Mouse (Mus musculus) lung, embryonic 14.5 days (tissue): ENCODE measurements around the gene Olah. TPM values are rescaled to one million over a fixed set of nuclear protein-coding genes. Genes with fewer than 3 reads are reported as not detected.

Source experiments
- ATAC-seq: fragments of 200-750 bp; cut with Nextera tagmentation; 2 replicates; pipeline ENCODE4 v1.8.0; 2017; ENCODE audit warnings: mild to moderate bottlenecking, moderate TSS enrichment, moderate library complexity; ENCODE audit not compliant: insufficient read depth
- DNase-seq: peaks from one replicate; pipeline ENCODE4 v3.0.0-alpha.2; 2015
- H3K27ac ChIP-seq: fragments of 300-500 bp; sonication (generic); 2 replicates; pipeline ENCODE4 v1.5.1; 2014; ENCODE audit warnings: low read depth, mild to moderate bottlenecking, moderate library complexity
- H3K27me3 ChIP-seq: fragments of 300-500 bp; sonication (generic); 2 replicates; pipeline ENCODE4 v1.6.1; 2014; ENCODE audit warnings: low read length, control low read depth; ENCODE audit not compliant: insufficient read depth
- H3K36me3 ChIP-seq: fragments of 300-500 bp; sonication (generic); 2 replicates; pipeline ENCODE4 v1.6.1; 2014; ENCODE audit warnings: control low read depth; ENCODE audit not compliant: insufficient read depth
- H3K4me1 ChIP-seq: fragments of 300-500 bp; sonication (generic); 2 replicates; pipeline ENCODE4 v1.6.1; 2014; ENCODE audit warnings: antibody characterized with exemption, control low read depth; ENCODE audit not compliant: insufficient read depth
- H3K4me2 ChIP-seq: fragments of 300-500 bp; sonication (generic); 2 replicates; pipeline ENCODE4 v1.6.1; 2014; ENCODE audit warnings: mild to moderate bottlenecking
- H3K4me3 ChIP-seq: fragments of 300-500 bp; sonication (generic); 2 replicates; pipeline ENCODE4 v1.5.1; 2014; ENCODE audit warnings: low read depth, low read length
- H3K9ac ChIP-seq: fragments of 300-500 bp; sonication (generic); 2 replicates; pipeline ENCODE4 v1.6.1; 2014
- H3K9me3 ChIP-seq: fragments of 300-500 bp; sonication (generic); 2 replicates; pipeline ENCODE4 v1.6.1; 2016; ENCODE audit warnings: low read depth, low read length, control low read depth
- CTCF ChIP-seq: IDR thresholded peaks from 2 replicates; pipeline ENCODE4 v1.5.1; 2016; ENCODE audit warnings: antibody characterized with exemption, low read depth
- WGBS: fragments of 180-500 bp; shearing (Covaris S2); extraction: QIAGEN DNeasy Blood & Tissue Kit; methylation state at CpG from one replicate; pipeline ENCODE4 v1.1.7; 2014; 5-methylcytosine and 5-hydroxymethylcytosine counted together
- polyA plus RNA-seq: library from polyadenylated mRNA; unstranded; fragments of >200 nt; fragmentation: Nextera tagmentation; extraction: Ambion mirVana; gene quantifications from 2 replicates; pipeline ENCODE4 v1.2.1, GENCODE M21; 2014

Olah gene
- polyA plus RNA-seq, 1 experiment from 2014 or later = not detected

GRCm38 (mm10) chr2:3355793-3356192 is 41.2 kb downstream of the Olah start:
- no peak overlapping the region for H3K4me3 ChIP-seq
- WGBS = 80% methylated on average over 8 of the region's 8 CpGs
- H3K4me2 ChIP-seq = no peak overlapping the region
- ATAC-seq (no peak), DNase-seq (no peak)
- H3K9ac ChIP-seq = no peak overlapping the region
- H3K36me3 ChIP-seq = no peaks in the 10 kb centered on the region
- H3K27ac ChIP-seq = no peak overlapping the region
- no peaks in the 10 kb centered on the region for H3K27me3 ChIP-seq
- H3K4me1 ChIP-seq = no peaks in the 10 kb centered on the region
- no peak for TF ChIP-seq CTCF
- no peaks in the 10 kb centered on the region for H3K9me3 ChIP-seq

GRCm38 (mm10) chr2:3353160-3353559 is 43.9 kb downstream of the Olah start:
- TF ChIP-seq CTCF = no peak
- ATAC-seq = no peak

GRCm38 (mm10) chr2:3348919-3349318 is 48.1 kb downstream of the Olah start:
- peak; percentile 73 for DNase-seq
- 12% methylated on average over 3 of the region's 3 CpGs for WGBS
- TF ChIP-seq CTCF = peak; percentile 77

More at GRCm38 (mm10) chr2:3353160-3353559, 43.9 kb downstream of the Olah start:
- DNase-seq = no peak
- Histone ChIP-seq H3K27me3 (no peaks in the 10 kb centered on the region), H3K4me3 (no peak overlapping the region), H3K4me1 (no peaks in the 10 kb centered on the region), H3K4me2 (no peak overlapping the region), H3K27ac (no peak overlapping the region), H3K9ac (no peak overlapping the region), H3K9me3 (no peaks in the 10 kb centered on the region), H3K36me3 (no peaks in the 10 kb centered on the region)

GRCm38 (mm10) chr2:3348422-3348821 is 48.6 kb downstream of the Olah start:
- no peaks in the 10 kb centered on the region for H3K9me3 ChIP-seq
- DNase-seq (no peak), ATAC-seq (no peak)
- H3K9ac ChIP-seq = no peak overlapping the region
- no peak for TF ChIP-seq CTCF
- H3K36me3 ChIP-seq = no peaks in the 10 kb centered on the region
- H3K27me3 ChIP-seq = no peaks in the 10 kb centered on the region
- H3K4me3 ChIP-seq = no peak overlapping the region
- H3K4me1 ChIP-seq = no peaks in the 10 kb centered on the region
- WGBS = 74% methylated on average over 4 of the region's 4 CpGs
- no peak overlapping the region for H3K27ac ChIP-seq
- H3K4me2 ChIP-seq = no peak overlapping the region

More at GRCm38 (mm10) chr2:3348919-3349318, 48.1 kb downstream of the Olah start:
- Histone ChIP-seq H3K9ac (no peak overlapping the region), H3K27me3 (no peaks in the 10 kb centered on the region), H3K4me1 (no peaks in the 10 kb centered on the region), H3K9me3 (no peaks in the 10 kb centered on the region), H3K4me3 (no peak overlapping the region), H3K4me2 (no peak overlapping the region), H3K27ac (no peak overlapping the region), H3K36me3 (no peaks in the 10 kb centered on the region)
- ATAC-seq = no peak

- Histone ChIP-seq H3K4me2 (peak within 1 kb of the TSS; percentile 57), H3K9ac (no peak within 1 kb of the TSS), H3K27ac (no peak within 1 kb of the TSS), H3K27me3 (peaks cover 12% of the 10 kb centered on the region), H3K4me1 (peaks cover 9% of the 10 kb centered on the region; the same call in 1 of the 2 replicates), H3K9me3 (no peaks in the 10 kb centered on the region), H3K4me3 (peak within 1 kb of the TSS; percentile 18), H3K36me3 (no peaks in the 10 kb centered on the region)
- 5% methylated on average over 20 of the region's 20 CpGs for WGBS
- peak; percentile 68 for DNase-seq
- ATAC-seq = no peak
- TF ChIP-seq CTCF = no peak
Observed at GRCm38 (mm10) chr2:3335611-3336301, 61.3 kb downstream of the Olah start, which contains the start of gene Acbd7. Acbd7 (plus strand) TSS chr2:3336168.

GRCm38 (mm10) chr2:3333761-3334160 is 63.2 kb downstream of the Olah start:
- Histone ChIP-seq H3K4me2 (no peak overlapping the region), H3K27me3 (peaks cover 12% of the 10 kb centered on the region), H3K4me3 (no peak overlapping the region), H3K27ac (no peak overlapping the region), H3K36me3 (peaks cover 14% of the 10 kb centered on the region), H3K4me1 (peaks cover 9% of the 10 kb centered on the region; the same call in 1 of the 2 replicates), H3K9me3 (no peaks in the 10 kb centered on the region), H3K9ac (no peak overlapping the region)
- DNase-seq = no peak
- 89% methylated on average over 12 of the region's 12 CpGs for WGBS
- ATAC-seq = no peak
- TF ChIP-seq CTCF = no peak

- ATAC-seq = peak; percentile 97
- under 1% methylated on average over 45 of the region's 45 CpGs for WGBS
- peak within 1 kb of the TSS; percentile 75 for H3K27ac ChIP-seq
- H3K27me3 ChIP-seq = peaks cover 12% of the 10 kb centered on the region
- peaks cover 24% of the 10 kb centered on the region for H3K36me3 ChIP-seq
- H3K4me1 ChIP-seq = peaks cover 9% of the 10 kb centered on the region; the same call in 1 of the 2 replicates
- H3K4me2 ChIP-seq = peak within 1 kb of the TSS; percentile 62
- peak; percentile 99 for DNase-seq
- peak within 1 kb of the TSS; percentile 74 for H3K9ac ChIP-seq
- TF ChIP-seq CTCF = no peak
- no peaks in the 10 kb centered on the region for H3K9me3 ChIP-seq
- peak within 1 kb of the TSS; percentile 69 for H3K4me3 ChIP-seq
Observed at GRCm38 (mm10) chr2:3332484-3333242, 64.3 kb downstream of the Olah start, which contains the start of gene Rpp38. Rpp38 (minus strand) TSS chr2:3332643.
